Mouse (Mus musculus) hindbrain, embryonic 12.5 days (tissue): ENCODE measurements at regions not wholly inside any gene's neighbourhood (a gene's known extent, or its start where the extent isn't known, plus 50 kb on each side); places are given as distances from the start of the nearest gene placed in this dataset.

ENCODE experiments used
- ATAC-seq: fragments of 200-750 bp; cut with Nextera tagmentation; 2 replicates; pipeline ENCODE4 v1.8.0; 2017; ENCODE audit warnings: moderate TSS enrichment; ENCODE audit not compliant: low FRiP score
- H3K27ac ChIP-seq: fragments of 300-500 bp; sonication (generic); 2 replicates; pipeline ENCODE4 v1.5.1; 2016; ENCODE audit warnings: mild to moderate bottlenecking
- H3K27me3 ChIP-seq: fragments of 300-500 bp; sonication (generic); 2 replicates; pipeline ENCODE4 v1.6.1; 2016; ENCODE audit warnings: mild to moderate bottlenecking
- H3K36me3 ChIP-seq: fragments of 300-500 bp; sonication (generic); 2 replicates; pipeline ENCODE4 v1.6.1; 2016; ENCODE audit warnings: mild to moderate bottlenecking
- H3K4me1 ChIP-seq: fragments of 300-500 bp; sonication (generic); 2 replicates; pipeline ENCODE4 v1.6.1; 2016
- H3K4me2 ChIP-seq: fragments of 300-500 bp; sonication (generic); replicated peaks from 2 replicates; pipeline ENCODE4 v1.6.1; 2016; ENCODE audit warnings: mild to moderate bottlenecking
- H3K4me3 ChIP-seq: fragments of 300-500 bp; sonication (generic); 2 replicates; pipeline ENCODE4 v1.5.1; 2016; ENCODE audit warnings: mild to moderate bottlenecking
- H3K9ac ChIP-seq: fragments of 300-500 bp; sonication (generic); 2 replicates; pipeline ENCODE4 v1.6.1; 2016; ENCODE audit warnings: mild to moderate bottlenecking, moderate library complexity
- H3K9me3 ChIP-seq: fragments of 300-500 bp; sonication (generic); replicated peaks from 2 replicates; pipeline ENCODE4 v1.6.1; 2016; ENCODE audit warnings: mild to moderate bottlenecking
- WGBS: fragments of 180-500 bp; shearing (Covaris S2); methylation state at CpG from one replicate; pipeline ENCODE4 v1.1.7; 2016; 5-methylcytosine and 5-hydroxymethylcytosine counted together

DNA sequence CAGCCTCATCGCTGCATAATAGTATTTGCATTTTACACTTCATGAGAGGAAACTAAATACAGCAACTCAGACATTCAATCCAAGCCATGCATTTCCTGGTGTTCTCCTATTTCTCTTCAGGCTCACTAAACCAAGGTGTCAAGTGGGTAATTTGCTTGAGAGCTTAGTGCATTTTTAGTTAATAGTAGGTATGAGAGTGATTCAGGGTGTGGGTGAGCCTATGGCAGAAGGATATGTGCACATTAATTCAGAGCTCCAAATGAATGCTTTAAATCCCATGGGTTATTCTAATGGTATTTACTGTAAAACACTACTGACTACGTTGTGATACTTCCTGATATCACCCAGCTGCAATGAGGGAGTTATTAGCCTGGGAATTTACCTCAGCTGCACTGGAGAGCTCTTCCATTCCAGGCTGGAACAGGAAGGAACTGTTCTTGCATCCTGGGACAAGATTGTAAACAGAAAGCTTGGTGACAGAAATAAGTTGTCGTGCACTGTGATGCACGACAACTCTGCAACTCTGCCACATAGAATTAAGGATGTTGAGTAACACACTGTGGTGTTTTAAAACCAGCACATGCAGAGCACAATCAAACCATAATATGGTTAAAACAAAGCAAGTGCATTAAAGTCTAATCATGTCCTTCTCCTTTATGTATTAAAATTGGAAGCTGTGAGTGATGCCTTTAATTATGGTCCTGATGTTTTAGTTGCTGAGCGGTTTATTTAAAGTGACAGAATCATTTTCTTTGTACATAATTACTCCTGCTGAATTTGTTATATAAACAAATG is 170.4 kb upstream of the Setmar start:
- 61% methylated on average over 5 of the region's 5 CpGs for WGBS
- Histone ChIP-seq H3K27ac (peak overlapping the region; percentile 40), H3K9ac (no peak overlapping the region), H3K36me3 (no peaks in the 10 kb centered on the region), H3K4me3 (no peak overlapping the region), H3K4me1 (peaks cover 5% of the 10 kb centered on the region; the same call in 1 of the 2 replicates), H3K4me2 (no peak overlapping the region), H3K9me3 (no peaks in the 10 kb centered on the region), H3K27me3 (no peaks in the 10 kb centered on the region)
- ATAC-seq = peak; percentile 36

DNA sequence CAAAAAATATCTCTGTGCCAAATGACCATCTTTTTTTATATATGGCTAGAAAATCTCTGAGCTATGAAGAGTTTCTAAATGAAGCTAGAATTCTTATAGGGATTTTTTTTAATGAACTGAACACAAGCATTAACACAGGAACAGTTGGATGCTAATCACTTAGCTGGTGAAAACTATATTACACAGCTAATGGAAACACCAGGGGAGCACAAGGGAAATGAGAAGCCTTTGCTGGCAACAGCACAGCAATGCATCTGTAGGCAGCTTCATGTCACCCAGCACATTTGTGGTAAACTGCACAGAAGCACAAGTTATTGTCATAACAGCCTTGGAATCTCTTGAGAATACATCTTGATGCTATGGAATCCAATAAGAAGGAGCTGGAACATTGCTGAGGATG is 154.3 kb upstream of the Setmar start:
- no peak overlapping the region for H3K9ac ChIP-seq
- H3K4me2 ChIP-seq = no peak overlapping the region
- no peaks in the 10 kb centered on the region for H3K9me3 ChIP-seq
- no peaks in the 10 kb centered on the region for H3K4me1 ChIP-seq
- no peaks in the 10 kb centered on the region for H3K36me3 ChIP-seq
- ATAC-seq = no peak
- no peak overlapping the region for H3K27ac ChIP-seq
- no peak overlapping the region for H3K4me3 ChIP-seq
- no peaks in the 10 kb centered on the region for H3K27me3 ChIP-seq

DNA sequence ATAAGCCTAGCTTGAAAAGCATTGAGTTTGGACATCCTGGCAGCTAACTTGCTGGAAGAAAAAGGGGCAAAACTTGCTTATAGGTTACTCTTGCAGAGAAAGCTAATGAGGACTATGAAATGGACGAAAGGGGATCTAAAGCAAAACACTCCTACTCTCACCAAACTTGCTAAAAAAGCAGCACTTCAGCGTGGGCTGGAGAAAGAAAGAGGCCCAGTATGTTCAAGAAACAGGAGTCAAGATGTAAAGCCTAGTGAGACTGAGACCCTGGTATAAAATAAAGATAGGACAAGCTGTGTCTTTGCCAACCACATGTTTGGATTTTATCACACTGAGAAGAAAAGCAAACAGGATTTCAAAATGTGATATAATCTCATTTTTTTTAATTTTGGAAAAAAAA is 153.5 kb upstream of the Setmar start:
- Histone ChIP-seq H3K27ac (no peak overlapping the region), H3K4me2 (no peak overlapping the region), H3K4me3 (no peak overlapping the region), H3K9me3 (no peaks in the 10 kb centered on the region), H3K36me3 (no peaks in the 10 kb centered on the region), H3K27me3 (no peaks in the 10 kb centered on the region), H3K9ac (no peak overlapping the region), H3K4me1 (no peaks in the 10 kb centered on the region)
- ATAC-seq = no peak
- 59% methylated on average over 2 of the region's 2 CpGs for WGBS

DNA sequence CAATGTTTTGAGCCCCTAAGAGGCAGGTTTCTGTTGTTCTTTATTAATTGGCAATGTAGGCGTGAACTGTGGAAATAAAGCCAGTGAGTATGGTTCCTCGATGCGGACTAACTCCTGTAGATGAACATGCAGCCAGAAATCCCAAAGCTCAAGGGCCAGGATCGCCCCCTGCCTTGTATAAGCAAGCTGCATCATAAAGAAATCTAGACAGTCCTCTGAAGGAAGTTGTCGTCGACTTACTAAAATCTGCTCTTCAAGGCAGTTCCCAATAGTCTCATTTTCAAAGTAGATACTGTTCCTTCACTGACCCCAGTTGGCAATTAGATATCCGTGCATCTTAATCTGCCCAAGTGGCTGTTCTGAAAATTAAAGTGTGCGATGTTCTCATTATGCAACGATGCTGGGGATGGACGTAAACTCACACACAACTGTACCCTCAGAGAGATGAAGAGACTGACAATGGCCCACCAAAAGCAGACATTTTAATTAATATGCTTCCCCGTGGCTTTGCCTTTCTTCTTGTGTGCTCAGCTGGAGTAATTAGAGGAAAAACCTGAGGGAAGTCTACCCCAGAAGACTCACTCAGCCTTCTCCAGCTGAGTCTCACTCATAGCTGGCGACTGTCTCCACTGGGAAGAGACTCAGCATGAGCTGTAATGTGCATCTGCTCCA is 141.2 kb upstream of the Setmar start:
- Histone ChIP-seq H3K4me3 (no peak overlapping the region), H3K9ac (no peak overlapping the region), H3K36me3 (no peaks in the 10 kb centered on the region), H3K27ac (peak overlapping the region; percentile 30; the same call in 1 of the 2 replicates), H3K4me2 (no peak overlapping the region; the same call in 1 of the 2 replicates), H3K27me3 (no peaks in the 10 kb centered on the region), H3K9me3 (no peaks in the 10 kb centered on the region), H3K4me1 (no peaks in the 10 kb centered on the region)
- 59% methylated on average over 12 of the region's 12 CpGs for WGBS
- ATAC-seq = peak; percentile 90

DNA sequence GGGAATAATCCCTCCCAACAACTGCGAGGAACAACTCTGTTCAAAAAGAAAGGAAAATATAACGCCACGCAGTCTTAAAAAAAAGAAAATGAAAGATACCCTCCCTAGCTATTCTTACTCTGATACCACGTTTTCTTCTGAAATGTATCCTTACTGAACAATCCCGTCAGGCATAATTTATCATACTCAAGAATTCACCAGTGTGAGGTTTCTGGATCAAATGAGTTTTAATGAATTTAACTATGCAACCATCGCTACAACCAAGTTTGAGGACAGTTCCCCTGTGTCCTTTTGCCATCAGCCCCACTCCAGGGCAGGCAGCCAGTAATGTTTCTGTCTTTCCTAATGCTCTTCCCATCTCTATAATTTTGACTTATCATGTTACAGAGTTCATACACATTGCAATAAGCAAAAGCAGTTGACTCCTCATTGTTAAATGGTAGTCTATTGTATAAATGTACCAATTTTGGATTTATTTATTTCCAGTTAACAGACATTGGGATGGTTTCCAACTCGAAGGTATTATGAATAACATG is 140.6 kb upstream of the Setmar start:
- Histone ChIP-seq H3K4me1 (no peaks in the 10 kb centered on the region), H3K27ac (peak overlapping the region; percentile 23; the same call in 1 of the 2 replicates), H3K36me3 (no peaks in the 10 kb centered on the region), H3K4me3 (no peak overlapping the region), H3K9me3 (no peaks in the 10 kb centered on the region), H3K27me3 (no peaks in the 10 kb centered on the region), H3K4me2 (no peak overlapping the region; the same call in 1 of the 2 replicates), H3K9ac (no peak overlapping the region)
- ATAC-seq = peak; percentile 30
- 73% methylated on average over 7 of the region's 7 CpGs for WGBS

DNA sequence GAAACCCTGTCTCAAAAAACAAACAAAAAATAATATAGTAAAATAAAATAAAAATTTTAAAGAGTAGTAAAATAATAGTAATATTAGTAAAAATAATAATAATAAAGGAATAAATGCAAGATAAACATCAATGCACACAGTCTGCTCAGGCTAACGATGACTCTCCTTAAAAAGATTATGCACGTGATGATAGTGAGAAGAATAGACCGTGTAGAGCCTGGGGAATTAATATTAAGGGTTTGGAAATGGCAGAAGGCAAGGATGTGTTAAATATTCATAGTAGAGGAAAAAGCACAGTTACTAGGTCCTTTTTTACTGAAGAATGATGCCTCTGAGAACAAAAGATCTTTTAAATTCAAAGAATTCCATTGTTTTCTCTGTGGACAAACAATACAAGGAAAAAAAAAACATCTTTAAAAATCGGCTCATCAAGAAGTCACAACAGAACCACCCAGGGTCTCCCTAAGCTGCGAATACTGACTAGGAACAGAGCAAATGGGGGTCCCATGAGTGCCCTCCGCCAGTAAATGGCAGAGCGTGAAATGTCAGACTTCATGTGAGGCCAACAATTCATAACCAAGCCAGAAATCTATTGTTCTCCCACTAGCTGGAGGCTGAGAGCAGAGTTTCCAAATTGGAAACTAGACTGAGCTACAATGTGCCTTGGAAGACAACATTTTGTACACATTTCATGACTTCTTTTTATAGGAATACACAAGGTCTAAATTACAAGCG is 134.2 kb upstream of the Setmar start:
- WGBS = 42% methylated on average over 8 of the region's 8 CpGs
- peak; percentile 51; the same call in 1 of the 2 replicates for ATAC-seq
- H3K27ac ChIP-seq = peak overlapping the region; percentile 1; the same call in 1 of the 2 replicates

DNA sequence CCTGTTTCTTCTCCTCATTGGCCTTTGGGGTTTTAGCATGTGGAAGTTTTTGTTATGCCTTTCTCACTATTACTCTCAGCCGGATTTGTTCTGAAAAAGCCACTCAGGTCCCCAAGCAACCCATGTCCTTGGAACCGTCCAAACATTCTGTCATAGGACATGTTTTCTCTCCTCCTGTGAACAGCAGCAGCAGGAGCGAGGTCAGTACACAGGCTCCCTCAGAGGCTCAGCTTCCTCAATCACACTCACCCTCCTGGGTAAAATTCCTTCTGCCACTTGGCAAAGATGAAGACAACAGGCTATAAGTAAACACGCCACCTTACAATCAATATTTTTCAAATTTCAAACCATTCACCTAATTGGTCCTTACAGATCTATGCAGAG is 133.7 kb upstream of the Setmar start:
- Histone ChIP-seq H3K4me2 (no peak overlapping the region), H3K4me1 (no peaks in the 10 kb centered on the region), H3K4me3 (no peak overlapping the region), H3K36me3 (no peaks in the 10 kb centered on the region), H3K9ac (no peak overlapping the region), H3K27me3 (no peaks in the 10 kb centered on the region), H3K27ac (peak overlapping the region; percentile 1; the same call in 1 of the 2 replicates), H3K9me3 (no peaks in the 10 kb centered on the region)
- ATAC-seq = no peak; the same call in 1 of the 2 replicates
- WGBS = 70% methylated on average over 4 of the region's 4 CpGs

More for the DNA sequence above, 134.2 kb upstream of the Setmar start:
- Histone ChIP-seq H3K36me3 (no peaks in the 10 kb centered on the region), H3K27me3 (no peaks in the 10 kb centered on the region), H3K4me2 (no peak overlapping the region), H3K9ac (no peak overlapping the region), H3K9me3 (no peaks in the 10 kb centered on the region), H3K4me1 (no peaks in the 10 kb centered on the region), H3K4me3 (no peak overlapping the region)

DNA sequence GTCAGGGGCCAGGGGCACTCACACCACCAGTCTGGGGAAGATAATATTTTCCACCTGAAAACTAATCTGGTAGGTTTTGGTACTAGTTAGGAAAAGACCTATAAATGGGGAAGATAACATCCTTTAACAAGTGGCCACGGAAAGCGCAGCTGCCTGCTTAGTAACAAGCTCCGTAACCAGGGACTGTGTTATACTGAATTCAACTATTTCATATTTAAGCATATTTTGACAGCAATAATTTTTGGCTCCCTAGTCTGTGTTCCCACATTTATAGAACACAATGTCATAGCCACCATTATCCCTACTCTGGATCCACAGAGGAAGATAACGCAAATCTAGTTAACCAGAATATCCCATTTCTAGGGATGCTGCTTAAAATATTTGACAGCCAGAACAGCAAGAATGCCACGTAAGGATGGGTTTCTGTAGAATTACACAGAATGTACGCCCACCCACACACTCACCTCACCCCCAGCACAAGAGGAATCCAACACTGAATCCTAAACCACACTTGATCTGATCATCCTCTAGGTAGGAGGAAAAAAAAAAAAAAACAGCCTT is 128.7 kb upstream of the Setmar start:
- Histone ChIP-seq H3K4me2 (no peak overlapping the region), H3K27me3 (no peaks in the 10 kb centered on the region), H3K36me3 (no peaks in the 10 kb centered on the region), H3K4me1 (no peaks in the 10 kb centered on the region), H3K9ac (no peak overlapping the region), H3K4me3 (no peak overlapping the region), H3K9me3 (no peaks in the 10 kb centered on the region), H3K27ac (no peak overlapping the region)
- ATAC-seq = no peak
- 93% methylated on average over 6 of the region's 6 CpGs for WGBS

DNA sequence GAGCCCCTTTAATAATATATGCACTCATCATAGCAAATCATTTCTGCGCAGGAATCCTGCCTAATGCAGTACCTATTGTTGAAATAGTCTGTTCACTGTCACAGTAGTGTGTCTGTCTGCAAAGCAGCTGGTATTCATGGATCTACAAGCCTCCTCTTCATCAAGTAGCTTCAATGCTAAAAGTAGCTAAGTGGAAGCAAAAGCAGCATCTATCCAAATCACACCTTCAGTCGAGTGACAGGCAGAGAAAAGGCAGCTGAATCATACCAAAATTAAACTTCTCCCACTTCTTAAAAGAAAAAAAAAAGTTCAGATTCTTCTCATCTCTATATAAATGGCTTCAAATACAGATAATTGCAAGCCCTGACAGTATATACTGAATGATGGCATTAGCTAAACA is 96.2 kb upstream of the Setmar start:
- H3K36me3 ChIP-seq = no peaks in the 10 kb centered on the region
- no peak overlapping the region for H3K27ac ChIP-seq
- no peaks in the 10 kb centered on the region for H3K9me3 ChIP-seq
- 80% methylated on average over 2 of the region's 2 CpGs for WGBS
- no peak overlapping the region for H3K4me2 ChIP-seq
- no peak overlapping the region for H3K4me3 ChIP-seq
- H3K4me1 ChIP-seq = no peaks in the 10 kb centered on the region
- no peaks in the 10 kb centered on the region for H3K27me3 ChIP-seq
- no peak overlapping the region for H3K9ac ChIP-seq
- no peak for ATAC-seq

DNA sequence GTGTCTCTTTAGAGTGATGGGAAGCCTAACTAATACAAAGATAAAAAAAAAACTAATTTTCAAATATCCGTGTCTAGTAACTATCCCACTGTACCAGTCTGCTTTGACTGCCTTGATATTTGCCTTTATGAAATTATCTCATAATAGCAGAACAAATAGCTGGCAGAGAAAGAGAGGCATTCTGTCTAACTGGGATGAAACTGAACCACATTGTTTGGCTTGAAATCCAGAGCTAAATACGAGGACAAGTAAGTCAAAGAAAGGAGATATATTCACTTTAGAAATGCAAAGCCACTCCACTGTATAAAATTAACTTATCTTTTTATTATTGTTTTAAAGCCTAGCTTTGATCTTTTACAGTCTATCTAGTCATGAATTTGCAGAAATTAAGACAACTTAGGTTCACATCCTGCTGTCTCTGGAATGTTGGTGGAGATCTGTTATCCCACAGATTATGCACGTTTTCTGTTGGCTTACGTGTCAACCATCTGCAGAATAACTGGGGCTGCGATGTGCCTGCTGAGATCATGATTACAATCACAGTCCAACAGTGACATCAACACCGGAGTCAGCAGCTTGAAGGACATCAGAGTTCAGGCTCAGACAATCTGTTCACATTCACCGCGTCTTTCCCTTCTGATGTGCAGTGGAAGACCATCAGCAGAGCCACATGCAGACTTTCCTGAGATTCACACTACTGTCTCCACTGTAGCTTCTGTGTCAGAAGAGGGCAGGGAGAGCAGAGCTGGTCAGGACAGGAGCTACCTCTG is 65.7 kb upstream of the Setmar start:
- Histone ChIP-seq H3K4me3 (no peak overlapping the region), H3K4me1 (no peaks in the 10 kb centered on the region), H3K27ac (no peak overlapping the region), H3K9ac (no peak overlapping the region), H3K4me2 (no peak overlapping the region), H3K36me3 (no peaks in the 10 kb centered on the region), H3K27me3 (no peaks in the 10 kb centered on the region), H3K9me3 (no peaks in the 10 kb centered on the region)
- no peak for ATAC-seq
- WGBS = 83% methylated on average over 8 of the region's 8 CpGs

DNA sequence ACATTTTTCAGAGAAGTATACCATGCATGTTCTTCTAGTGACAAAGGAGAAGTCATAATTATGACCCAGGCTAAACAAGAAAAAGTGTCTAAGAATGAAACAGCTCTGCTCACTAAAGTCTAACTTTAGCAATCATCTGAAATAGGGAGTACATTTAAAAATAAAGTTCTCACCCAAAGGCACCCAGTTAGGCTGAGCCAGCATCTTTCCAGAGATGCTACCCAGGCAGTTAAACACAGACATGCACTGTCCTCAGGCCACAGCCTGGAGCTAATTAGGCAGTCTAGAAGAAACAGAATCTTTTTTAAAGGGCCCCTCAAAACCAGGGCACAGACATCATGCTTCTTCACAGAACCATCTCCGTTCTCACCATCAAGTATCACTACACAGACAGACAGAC is 61.6 kb upstream of the Setmar start:
- Histone ChIP-seq H3K9me3 (no peaks in the 10 kb centered on the region), H3K4me3 (no peak overlapping the region), H3K4me2 (no peak overlapping the region), H3K4me1 (no peaks in the 10 kb centered on the region), H3K27ac (no peak overlapping the region), H3K27me3 (no peaks in the 10 kb centered on the region), H3K36me3 (no peaks in the 10 kb centered on the region), H3K9ac (no peak overlapping the region)
- no peak for ATAC-seq
- 82% methylated on average over 1 of the region's 1 CpGs for WGBS
